Mouse (Mus musculus) sigmoid colon, adult 10 weeks (tissue): ENCODE data around the gene Dpm3. TPM values are rescaled to one million over a fixed set of nuclear protein-coding genes. Genes with fewer than 3 reads are reported as not detected.

Source experiments
- polyA plus RNA-seq: library from polyadenylated mRNA; stranded (reverse); fragments of 350-450 nt; fragmentation: Illumina TruSeq; extraction: RNeasy Lipid Tissue Mini Kit (QIAGEN cat#74804); gene quantifications from one replicate; pipeline ENCODE4 v1.2.3, GENCODE M21; 2014; ENCODE audit warnings: low read depth, low replicate concordance

Dpm3 gene
- polyA plus RNA-seq: not detected

DNA sequence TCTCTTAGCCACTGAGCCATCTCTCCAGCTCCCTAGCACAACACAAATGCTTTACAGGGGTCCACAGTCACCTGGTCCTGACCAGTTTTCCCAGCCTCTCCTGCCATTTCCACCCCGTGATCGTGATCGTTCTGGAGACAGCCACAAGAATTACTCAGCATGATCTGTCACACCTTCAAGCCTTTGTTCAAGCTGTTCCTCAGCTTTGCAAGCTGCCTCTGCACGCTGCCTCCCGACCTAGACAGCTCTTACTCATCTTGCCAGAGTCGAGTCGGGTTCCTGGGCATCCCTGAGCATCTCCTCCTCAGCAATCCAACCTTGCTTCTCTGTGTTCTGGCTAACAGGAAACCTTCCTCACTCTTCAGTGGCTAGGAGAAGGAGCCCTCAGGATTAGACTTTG lies at the start of gene Dpm3:
Gene Dpm3 (plus strand): TSS at position 283 of the 400 bp plus-strand sequence.

DNA sequence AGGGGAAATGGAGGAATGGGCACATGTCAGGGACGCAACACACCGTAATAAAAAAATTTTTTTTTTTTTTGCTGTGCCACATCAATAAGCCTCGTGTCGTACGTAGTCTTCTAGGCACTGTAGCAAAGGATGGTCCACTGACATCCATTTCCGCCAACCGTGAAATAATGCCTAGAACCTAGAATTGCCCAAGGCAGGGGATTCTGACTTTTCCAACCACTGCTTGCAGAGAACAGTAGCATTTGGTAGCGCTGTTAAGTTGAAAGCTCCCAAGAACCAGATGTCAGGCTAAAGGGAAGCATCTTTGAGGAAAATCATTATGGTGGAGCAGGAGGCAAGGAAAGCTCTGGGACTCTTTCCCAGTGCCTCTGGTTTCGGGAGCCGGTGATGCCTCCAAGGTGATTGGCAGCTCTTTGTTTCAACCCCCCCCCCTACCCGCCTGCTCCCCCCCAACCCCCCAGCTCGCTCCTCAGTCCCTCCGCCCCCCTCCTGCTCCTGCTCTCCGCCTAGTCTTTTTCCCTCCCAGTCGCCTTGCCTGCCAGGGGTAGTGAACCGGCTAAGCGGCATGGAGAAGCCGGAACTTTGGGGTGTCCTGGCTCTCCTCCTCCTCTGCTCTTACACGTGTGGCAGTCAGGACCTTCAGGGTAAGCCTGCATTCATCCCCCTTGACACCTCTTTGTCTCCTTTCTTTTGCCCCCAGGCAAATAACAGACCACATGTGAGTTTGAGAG lies 44.3 kb upstream of the Dpm3 start, which contains the start of gene Thbs3:
Gene Thbs3 (plus strand): TSS at position 500 of the 731 bp plus-strand sequence.

DNA sequence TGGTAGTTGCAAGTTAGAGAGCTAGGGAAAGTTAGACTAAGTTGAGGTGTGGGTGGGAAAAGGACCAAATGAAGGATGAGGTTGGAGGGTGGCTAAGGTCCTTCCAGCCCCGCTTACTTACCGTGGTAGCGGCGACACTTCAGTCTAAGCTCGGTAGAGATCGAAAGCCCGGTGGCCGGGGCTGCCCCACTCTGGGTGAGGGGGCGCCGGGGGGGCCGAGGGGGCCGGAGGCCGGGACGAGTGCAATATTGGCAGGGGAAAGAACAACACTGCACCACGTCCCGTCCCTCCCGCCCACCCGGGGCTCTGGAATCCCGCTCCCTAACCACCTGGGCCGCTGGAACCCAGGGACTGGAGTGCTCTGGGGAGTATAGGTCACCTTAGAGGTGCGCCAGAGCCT lies 32.3 kb upstream of the Dpm3 start, which contains the start of gene Mtx1:
Gene Mtx1 (minus strand): TSS at position 189 of the 400 bp plus-strand sequence.

DNA sequence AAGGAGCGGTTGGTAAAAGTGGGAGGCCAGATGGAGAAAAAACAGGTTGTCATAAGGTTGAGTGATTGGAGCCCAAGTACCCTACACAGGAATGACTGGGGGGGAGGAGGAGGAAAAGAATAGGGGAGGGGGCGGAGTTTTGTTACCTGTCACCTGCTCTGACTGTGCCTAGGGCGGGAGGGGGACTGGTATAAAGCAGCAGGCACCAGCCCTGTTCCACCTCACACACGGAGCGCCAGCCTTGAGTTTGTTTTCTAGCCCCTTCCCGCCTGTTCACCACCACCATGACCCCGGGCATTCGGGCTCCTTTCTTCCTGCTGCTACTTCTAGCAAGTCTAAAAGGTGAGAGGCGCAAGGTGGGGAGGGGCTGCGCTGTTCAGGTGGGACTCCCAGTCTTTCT lies 30.3 kb upstream of the Dpm3 start, which contains the start of gene Muc1:
Gene Muc1 (plus strand): TSS at position 222 of the 400 bp plus-strand sequence.

DNA sequence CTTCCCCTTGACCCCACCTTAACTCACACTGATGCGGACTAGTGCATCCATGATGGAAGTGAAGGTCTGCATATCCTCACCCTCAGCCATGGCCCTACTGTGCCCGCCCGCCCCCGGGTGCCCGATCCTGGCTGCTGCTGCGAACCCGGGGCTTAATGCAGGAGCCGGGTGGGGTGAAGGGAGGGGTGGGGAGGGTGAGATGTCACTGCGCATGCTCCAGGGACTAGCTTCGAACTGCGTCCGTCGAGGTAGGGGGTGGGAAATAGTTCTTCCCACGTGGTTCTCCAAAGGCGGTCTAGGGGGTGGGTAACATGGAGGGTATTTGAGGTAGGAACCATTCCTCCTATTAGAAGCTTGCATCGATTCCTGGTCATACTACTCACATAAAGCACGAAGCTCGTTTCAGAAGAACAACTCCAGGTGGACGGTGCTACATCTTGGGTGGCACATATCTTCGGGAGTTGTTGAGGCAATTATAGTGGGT lies 13.4 kb upstream of the Dpm3 start, which contains the start of gene Krtcap2:
Gene Krtcap2 (plus strand): TSS at position 279 of the 484 bp plus-strand sequence.

DNA sequence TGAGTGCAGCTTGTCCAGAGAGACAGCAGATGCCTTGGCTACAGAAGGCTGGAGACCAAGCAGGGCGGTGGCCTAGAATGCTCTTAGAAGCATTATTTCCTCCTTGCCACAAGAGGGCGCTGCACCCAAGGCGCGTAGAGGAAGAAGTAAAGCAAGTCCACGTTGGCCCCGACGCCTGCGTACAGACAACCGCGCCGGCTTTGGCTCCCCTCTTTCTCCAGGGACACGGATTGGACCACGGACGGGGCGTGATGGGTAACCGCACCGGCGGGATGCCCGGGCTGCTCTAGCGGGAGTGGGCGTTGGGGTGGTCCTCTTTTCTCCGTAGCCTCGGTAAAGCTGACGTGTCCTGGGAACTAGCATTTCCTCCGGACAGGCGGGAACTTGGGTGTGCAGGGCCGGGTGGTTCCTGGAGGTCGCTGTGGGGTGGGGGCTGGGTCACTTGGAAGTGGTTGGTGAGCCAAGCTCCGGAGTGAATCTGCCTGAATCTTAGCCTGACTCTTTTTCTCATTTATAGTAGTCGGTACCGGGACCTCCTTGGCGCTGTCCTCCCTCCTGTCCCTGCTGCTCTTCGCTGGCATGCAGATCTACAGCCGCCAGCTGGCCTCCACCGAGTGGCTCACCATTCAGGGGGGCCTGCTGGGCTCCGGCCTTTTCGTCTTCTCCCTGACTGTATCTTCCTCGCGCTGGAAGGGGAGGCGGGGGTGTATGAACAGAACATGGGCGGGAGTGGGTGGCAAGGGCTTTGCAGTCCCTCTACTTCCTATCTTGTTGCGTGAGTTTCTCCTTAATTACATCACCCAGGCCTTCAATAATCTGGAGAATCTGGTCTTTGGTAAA lies 12.7 kb upstream of the Dpm3 start, which contains the start of gene Trim46:
Gene Trim46 (minus strand): TSS at position 49 of the 840 bp plus-strand sequence.

DNA sequence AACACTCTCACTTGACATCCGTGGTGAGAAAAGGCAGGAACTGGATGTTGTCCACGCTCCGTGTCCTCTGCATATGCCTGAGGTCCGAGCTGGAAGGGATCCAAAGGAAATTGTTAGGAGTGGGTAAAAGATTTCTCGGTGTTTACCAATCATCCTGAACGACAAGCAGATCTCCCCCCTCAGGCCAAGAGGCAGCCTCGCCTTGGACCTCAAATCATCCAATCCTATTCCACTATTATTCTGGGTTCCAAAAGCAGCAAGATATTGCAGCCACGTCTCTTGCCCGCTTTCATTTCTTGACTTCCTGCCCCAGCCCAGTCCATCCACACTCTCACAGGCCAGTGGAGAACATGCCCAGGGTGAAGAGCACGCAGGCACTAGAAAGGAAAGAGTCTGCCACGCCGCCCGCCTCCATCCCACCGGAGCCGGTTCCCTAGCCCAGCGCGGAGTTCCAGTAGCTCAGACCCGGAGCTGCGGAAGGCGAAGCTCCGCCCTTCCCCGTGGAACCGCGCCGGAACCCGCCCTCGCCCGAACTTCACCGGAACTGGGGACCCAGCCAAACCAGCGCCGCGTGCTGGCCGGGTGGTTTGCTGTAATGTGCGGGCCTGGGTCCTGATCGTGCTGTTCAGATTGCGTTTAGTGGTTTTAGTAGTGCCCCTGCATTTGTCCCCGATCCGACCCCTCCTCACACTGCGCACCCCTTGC lies 11.0 kb downstream of the Dpm3 start, which contains the start of gene Slc50a1:
Gene Slc50a1 (minus strand): TSS at position 520 of the 705 bp plus-strand sequence.

DNA sequence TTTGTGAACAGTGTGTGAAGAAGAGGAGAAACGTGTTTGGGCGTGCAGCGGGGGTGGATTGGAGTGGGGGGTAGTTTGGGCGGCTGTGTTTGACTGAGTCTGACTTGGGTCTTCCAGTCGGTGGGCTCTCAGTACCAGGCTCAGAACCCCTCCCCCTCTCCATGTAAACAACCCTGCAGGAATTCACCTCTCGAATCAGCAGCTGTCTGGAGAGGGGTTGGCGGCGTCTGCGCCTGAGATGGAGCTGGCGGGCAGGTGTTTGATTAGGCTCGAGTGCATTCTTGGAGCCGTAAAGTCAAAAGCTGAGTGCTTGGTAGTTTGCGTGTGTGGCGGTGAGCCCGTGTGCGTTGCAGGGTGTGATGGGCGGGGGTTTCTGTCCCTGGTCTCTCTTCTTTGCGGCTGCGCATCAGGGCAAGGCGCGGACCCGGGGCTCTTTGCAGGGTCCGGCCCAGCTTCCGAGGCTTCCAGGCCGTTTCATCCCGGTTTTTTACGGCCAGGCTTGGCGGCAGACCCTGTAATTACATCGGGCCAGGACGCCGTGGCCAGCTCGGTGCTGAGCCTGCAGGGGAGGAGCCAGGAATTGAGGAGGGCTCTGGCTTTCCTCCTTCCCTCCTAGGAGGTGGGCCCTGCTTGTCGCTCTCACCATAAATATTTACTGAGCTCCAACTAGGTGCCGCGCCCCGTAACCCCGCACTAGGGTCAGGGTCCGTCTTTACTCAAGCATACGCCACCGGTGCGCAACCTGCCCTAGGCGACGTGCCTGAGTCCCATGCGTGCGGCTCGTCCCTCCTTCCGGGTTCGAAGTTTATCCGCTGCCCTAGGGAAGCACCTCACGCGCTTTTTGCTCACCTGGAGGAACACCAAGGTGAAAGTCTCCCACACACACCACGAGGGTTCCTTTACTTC lies 21.7 kb downstream of the Dpm3 start, which contains the start of gene Efna1:
Gene Efna1 (minus strand): TSS at position 537 of the 906 bp plus-strand sequence.

Other genes with a start within 250 kb of the Dpm3 start
- gene Rusc1, start 166.0 kb upstream of the Dpm3 start, polyA plus RNA-seq: 8.9 TPM
- not detected for gene Gm43738, start 158.3 kb upstream of the Dpm3 start, polyA plus RNA-seq
- gene Fdps, start 157.4 kb upstream of the Dpm3 start, polyA plus RNA-seq: 20.9 TPM
- gene Pklr, start 123.2 kb upstream of the Dpm3 start, polyA plus RNA-seq: 22.4 TPM
- gene Hcn3, start 99.2 kb upstream of the Dpm3 start, polyA plus RNA-seq: not detected
- gene Clk2, start 94.6 kb upstream of the Dpm3 start, polyA plus RNA-seq: 19.0 TPM
- 10.6 TPM for gene Scamp3, start 81.9 kb upstream of the Dpm3 start, polyA plus RNA-seq
- 0.76 TPM for gene Fam189b, start 76.2 kb upstream of the Dpm3 start, polyA plus RNA-seq
- gene Gba, start 56.4 kb upstream of the Dpm3 start, polyA plus RNA-seq: 16.0 TPM
- gene Thbs3, start 44.2 kb upstream of the Dpm3 start, polyA plus RNA-seq: 1.5 TPM
- gene Mtx1, start 32.3 kb upstream of the Dpm3 start, polyA plus RNA-seq: 29.7 TPM
- gene Muc1, start 30.3 kb upstream of the Dpm3 start, polyA plus RNA-seq: 5.0 TPM
- 24.4 TPM for gene Krtcap2, start 13.4 kb upstream of the Dpm3 start, polyA plus RNA-seq
- 0.19 TPM for gene Trim46, start 13.0 kb upstream of the Dpm3 start, polyA plus RNA-seq
- gene Slc50a1, start 11.2 kb downstream of the Dpm3 start, polyA plus RNA-seq: 38.2 TPM
- 20.5 TPM for gene Efna1, start 21.8 kb downstream of the Dpm3 start, polyA plus RNA-seq
- gene Efna3, start 63.6 kb downstream of the Dpm3 start, polyA plus RNA-seq: not detected
- gene Efna4, start 78.7 kb downstream of the Dpm3 start, polyA plus RNA-seq: not detected
- gene Adam15, start 90.6 kb downstream of the Dpm3 start, polyA plus RNA-seq: 14.9 TPM
- gene Dcst2, start 102.6 kb downstream of the Dpm3 start, polyA plus RNA-seq: not detected
- gene Dcst1, start 105.9 kb downstream of the Dpm3 start, polyA plus RNA-seq: 0.35 TPM
- gene Zbtb7b, start 135.4 kb downstream of the Dpm3 start, polyA plus RNA-seq: 11.5 TPM
- gene Lenep, start 143.4 kb downstream of the Dpm3 start, polyA plus RNA-seq: 2.4 TPM
- gene Flad1, start 152.5 kb downstream of the Dpm3 start, polyA plus RNA-seq: 1.6 TPM
- 3.3 TPM for gene Cks1b, start 159.0 kb downstream of the Dpm3 start, polyA plus RNA-seq
- 33.2 TPM for gene Shc1, start 159.1 kb downstream of the Dpm3 start, polyA plus RNA-seq
- gene Pygo2, start 170.9 kb downstream of the Dpm3 start, polyA plus RNA-seq: 7.7 TPM
- 23.5 TPM for gene Pbxip1, start 177.3 kb downstream of the Dpm3 start, polyA plus RNA-seq
- gene Pmvk, start 195.2 kb downstream of the Dpm3 start, polyA plus RNA-seq: 1.9 TPM